Mouse (Mus musculus) midbrain, postnatal 0 days (tissue): ENCODE measurements around the gene Erbb2. TPM values are rescaled to one million over a fixed set of nuclear protein-coding genes. Genes with fewer than 3 reads are reported as not detected.
A peak's percentile ranks its signal among the peaks of the same experiment; 100 is the strongest.

Experiments used
- ATAC-seq: fragments of 200-750 bp; cut with Nextera tagmentation; 2 replicates; pipeline ENCODE4 v1.8.0; 2017; ENCODE audit warnings: moderate number of reproducible peaks, mild to moderate bottlenecking, moderate TSS enrichment, moderate library complexity; ENCODE audit not compliant: low FRiP score
- DNase-seq: peaks from one replicate; pipeline ENCODE4 v3.0.0-alpha.2; 2015; ENCODE audit warnings: low spot score
- H3K27ac ChIP-seq: fragments of 300-500 bp; sonication (generic); 2 replicates; pipeline ENCODE4 v1.5.1; 2014; ENCODE audit warnings: low read depth, mild to moderate bottlenecking, low read length, mixed read lengths
- H3K27me3 ChIP-seq: fragments of 300-500 bp; sonication (generic); 2 replicates; pipeline ENCODE4 v1.6.1; 2014; ENCODE audit warnings: low read length, control low read depth, mixed read lengths; ENCODE audit not compliant: insufficient read depth
- H3K36me3 ChIP-seq: fragments of 300-500 bp; sonication (generic); 2 replicates; pipeline ENCODE4 v1.6.1; 2014; ENCODE audit warnings: low read length, control low read depth, mixed read lengths; ENCODE audit not compliant: insufficient read depth
- H3K4me1 ChIP-seq: fragments of 300-500 bp; sonication (generic); 2 replicates; pipeline ENCODE4 v1.6.1; 2014; ENCODE audit warnings: mild to moderate bottlenecking, control low read depth, antibody characterized with exemption, low read length, mixed read lengths; ENCODE audit not compliant: insufficient read depth
- H3K4me2 ChIP-seq: fragments of 300-500 bp; sonication (generic); 2 replicates; pipeline ENCODE4 v1.6.1; 2014; ENCODE audit warnings: low read depth, mild to moderate bottlenecking, low read length, mixed read lengths; ENCODE audit not compliant: poor library complexity, severe bottlenecking
- H3K4me3 ChIP-seq: fragments of 300-500 bp; sonication (generic); 2 replicates; pipeline ENCODE4 v1.5.1; 2014; ENCODE audit warnings: low read depth, mild to moderate bottlenecking, low read length, moderate library complexity
- H3K9ac ChIP-seq: fragments of 300-500 bp; sonication (generic); replicated peaks from 2 replicates; pipeline ENCODE4 v1.6.1; 2014; ENCODE audit warnings: mild to moderate bottlenecking, low read length, moderate library complexity, mixed read lengths; ENCODE audit not compliant: poor library complexity, severe bottlenecking
- H3K9me3 ChIP-seq: fragments of 300-500 bp; sonication (generic); 2 replicates; pipeline ENCODE4 v1.6.1; 2016; ENCODE audit warnings: low read length, control low read depth
- CTCF ChIP-seq: IDR thresholded peaks from 2 replicates; pipeline ENCODE4 v1.5.1; 2016; ENCODE audit warnings: antibody characterized with exemption, mild to moderate bottlenecking
- WGBS: fragments of 180-500 bp; shearing (Covaris S2); extraction: QIAGEN DNeasy Blood & Tissue Kit; methylation state at CpG from one replicate; pipeline ENCODE4 v1.1.7; 2014; 5-methylcytosine and 5-hydroxymethylcytosine counted together
- polyA plus RNA-seq: library from polyadenylated mRNA; unstranded; fragments of >200 nt; fragmentation: Nextera tagmentation; extraction: Ambion mirVana; gene quantifications from 2 replicates; pipeline ENCODE4 v1.2.1, GENCODE M21; 2015
- total RNA-seq: library from RNA; depleted of rRNA; stranded (reverse); fragments of >200 nt; gene quantifications from 2 replicates; pipeline ENCODE4 v1.2.3, GENCODE M21; 2014

Erbb2 gene
- total and polyA plus RNA-seq, 2 experiments from 2014 or later = 3.9 to 9.4 TPM

DNA sequence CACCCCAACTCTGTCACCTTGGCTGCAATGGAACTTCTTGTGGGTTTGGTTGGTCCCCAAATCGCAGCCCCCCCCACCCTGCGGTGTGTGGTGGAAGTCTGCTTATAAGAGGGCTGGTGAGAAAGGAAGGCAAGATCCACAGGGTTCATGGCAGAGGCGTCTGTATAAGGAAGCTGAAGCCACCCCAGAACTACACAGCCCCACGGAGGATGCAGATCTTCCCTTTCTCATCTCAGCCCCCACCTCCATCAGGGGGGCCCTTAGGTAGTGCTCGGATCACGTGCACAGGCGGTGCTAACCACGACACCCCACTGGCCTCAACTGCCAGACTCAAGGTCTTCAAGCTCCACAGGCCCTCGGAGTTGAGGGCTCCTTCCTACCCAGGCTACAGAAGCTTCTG is 51.6 kb downstream of the Erbb2 start:
- Histone ChIP-seq H3K4me3 (no peak overlapping the region), H3K9ac (no peak overlapping the region), H3K4me2 (no peak overlapping the region), H3K4me1 (no peaks in the 10 kb centered on the region), H3K27me3 (peaks cover 4% of the 10 kb centered on the region; the same call in 1 of the 2 replicates), H3K27ac (no peak overlapping the region), H3K9me3 (no peaks in the 10 kb centered on the region), H3K36me3 (no peaks in the 10 kb centered on the region)
- TF ChIP-seq CTCF = no peak
- ATAC-seq (no peak), DNase-seq (no peak)
- WGBS = 89% methylated on average over 9 of the region's 9 CpGs

DNA sequence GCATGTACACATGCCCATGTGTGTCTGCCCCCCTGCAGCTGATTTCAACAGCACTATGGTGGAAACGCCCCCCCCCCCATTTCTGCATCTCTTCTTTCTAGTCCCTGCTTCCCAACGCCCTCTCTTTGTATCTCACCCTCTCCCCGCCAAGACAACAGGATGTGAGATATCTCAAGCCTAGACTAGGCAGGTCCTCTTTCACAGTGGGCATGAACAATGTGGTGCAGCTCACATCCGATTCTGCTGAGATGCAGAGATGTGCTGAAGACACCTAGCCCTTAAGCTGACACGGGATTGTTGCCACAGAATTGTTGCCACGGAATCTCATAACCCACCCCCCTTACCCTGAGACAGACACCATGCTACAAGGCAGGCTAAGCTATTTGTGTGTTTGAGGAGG is 52.2 kb downstream of the Erbb2 start:
- Histone ChIP-seq H3K4me1 (no peaks in the 10 kb centered on the region), H3K27me3 (no peaks in the 10 kb centered on the region), H3K4me3 (no peak overlapping the region), H3K9ac (no peak overlapping the region), H3K36me3 (no peaks in the 10 kb centered on the region), H3K27ac (no peak overlapping the region), H3K4me2 (no peak overlapping the region), H3K9me3 (no peaks in the 10 kb centered on the region)
- no peak for ATAC-seq
- no peak for TF ChIP-seq CTCF
- DNase-seq = no peak
- WGBS = 84% methylated on average over 6 of the region's 6 CpGs

DNA sequence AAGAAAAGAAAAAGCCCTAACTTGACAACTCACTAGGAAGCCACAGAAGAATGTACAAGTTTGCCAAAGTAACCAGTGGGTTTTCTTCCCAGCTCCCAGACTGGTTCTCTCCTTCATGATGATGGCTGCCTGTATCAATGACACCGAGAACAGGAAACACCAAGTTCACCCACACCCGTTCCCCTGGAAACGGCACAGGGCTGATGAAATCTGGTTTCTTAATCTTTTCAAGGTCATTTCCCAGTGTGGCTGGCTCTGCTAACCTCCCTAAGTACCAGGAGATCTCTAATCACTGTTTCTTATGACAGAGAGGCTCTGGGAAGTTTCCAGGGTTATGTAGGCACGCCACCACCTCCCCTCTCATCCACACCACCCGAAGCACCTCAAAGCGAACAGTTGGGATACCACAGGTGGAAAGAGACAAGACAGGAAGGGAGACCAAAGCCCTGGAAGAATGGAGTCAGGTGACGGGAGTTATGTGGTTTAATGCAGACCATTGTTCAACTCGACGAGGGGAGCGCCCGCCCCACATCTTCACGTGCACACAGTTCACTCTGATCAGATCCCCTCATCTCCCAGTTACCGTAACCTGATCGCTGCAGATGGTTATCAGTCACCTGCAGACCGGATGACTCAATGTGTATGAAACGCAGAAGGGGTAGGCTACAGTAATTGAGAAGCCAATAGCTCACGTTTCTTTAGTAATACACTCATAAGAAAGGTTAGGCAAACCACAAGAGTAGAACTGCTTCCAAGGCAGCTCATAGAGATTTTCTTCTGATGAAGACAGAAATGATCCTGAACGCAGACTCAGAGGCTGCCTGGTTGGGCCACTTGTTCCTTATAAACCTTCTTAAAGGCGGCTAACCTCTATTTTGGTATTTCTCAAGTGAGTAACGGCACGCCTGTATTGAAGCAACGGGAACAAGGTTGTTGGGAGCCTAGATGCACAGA is 57.8 kb downstream of the Erbb2 start:
- 84% methylated on average over 22 of the region's 22 CpGs for WGBS
- H3K9ac ChIP-seq = no peak overlapping the region
- no peaks in the 10 kb centered on the region for H3K36me3 ChIP-seq
- no peaks in the 10 kb centered on the region for H3K4me1 ChIP-seq
- H3K27me3 ChIP-seq = no peaks in the 10 kb centered on the region
- TF ChIP-seq CTCF = no peak
- no peak for DNase-seq
- H3K4me2 ChIP-seq = no peak overlapping the region
- no peaks in the 10 kb centered on the region for H3K9me3 ChIP-seq
- no peak overlapping the region for H3K4me3 ChIP-seq
- no peak overlapping the region for H3K27ac ChIP-seq
- no peak for ATAC-seq

DNA sequence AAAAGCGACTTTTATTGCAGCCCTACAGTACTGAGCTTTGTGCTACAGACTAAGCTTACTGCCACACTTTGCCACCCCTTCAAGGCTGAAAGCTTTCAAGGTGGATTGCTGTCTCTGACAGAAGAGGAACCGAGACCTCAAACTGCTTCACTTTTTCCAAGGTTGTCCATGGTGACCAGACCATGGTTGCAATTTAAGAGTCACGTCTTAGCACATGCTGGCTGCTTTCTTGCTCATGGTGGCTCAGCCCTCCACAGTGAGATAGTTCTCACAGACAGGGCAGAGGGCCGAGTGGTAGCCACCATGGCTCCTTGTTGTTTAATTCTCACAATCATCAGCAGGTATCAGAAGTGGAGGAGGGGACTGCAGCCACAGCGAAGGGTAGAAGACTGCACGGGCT is 58.5 kb downstream of the Erbb2 start:
- Histone ChIP-seq H3K4me1 (no peaks in the 10 kb centered on the region), H3K27ac (no peak overlapping the region), H3K36me3 (no peaks in the 10 kb centered on the region), H3K27me3 (no peaks in the 10 kb centered on the region), H3K4me3 (no peak overlapping the region), H3K9ac (no peak overlapping the region), H3K9me3 (no peaks in the 10 kb centered on the region), H3K4me2 (no peak overlapping the region)
- TF ChIP-seq CTCF = no peak
- DNase-seq (no peak), ATAC-seq (no peak)
- 83% methylated on average over 6 of the region's 6 CpGs for WGBS

DNA sequence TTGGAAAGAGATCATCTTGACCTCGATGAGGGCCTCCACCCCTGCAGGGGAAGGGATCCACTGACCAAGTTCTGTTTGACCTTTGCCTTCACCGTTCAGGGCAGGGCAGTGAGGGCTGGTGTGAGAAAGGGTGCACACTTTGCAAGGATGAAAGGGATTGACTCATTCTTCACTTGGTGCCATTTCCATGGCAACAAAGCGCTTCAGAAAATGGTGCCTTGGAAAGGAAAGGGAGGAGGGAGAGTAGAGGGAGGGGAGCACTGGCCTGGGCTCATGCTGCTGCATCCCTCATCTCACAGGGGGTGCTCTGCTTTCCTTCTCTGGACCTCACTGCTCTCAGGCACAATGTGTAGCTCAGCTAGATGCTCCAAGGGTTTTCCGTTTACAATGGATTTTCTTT is 60.4 kb downstream of the Erbb2 start:
- no peak for TF ChIP-seq CTCF
- Histone ChIP-seq H3K4me2 (no peak overlapping the region), H3K4me3 (no peak overlapping the region), H3K9ac (no peak overlapping the region), H3K27ac (no peak overlapping the region), H3K36me3 (no peaks in the 10 kb centered on the region), H3K27me3 (no peaks in the 10 kb centered on the region), H3K9me3 (no peaks in the 10 kb centered on the region), H3K4me1 (no peaks in the 10 kb centered on the region)
- ATAC-seq (no peak), DNase-seq (peak; percentile 17)
- 27% methylated on average over 4 of the region's 4 CpGs for WGBS

DNA sequence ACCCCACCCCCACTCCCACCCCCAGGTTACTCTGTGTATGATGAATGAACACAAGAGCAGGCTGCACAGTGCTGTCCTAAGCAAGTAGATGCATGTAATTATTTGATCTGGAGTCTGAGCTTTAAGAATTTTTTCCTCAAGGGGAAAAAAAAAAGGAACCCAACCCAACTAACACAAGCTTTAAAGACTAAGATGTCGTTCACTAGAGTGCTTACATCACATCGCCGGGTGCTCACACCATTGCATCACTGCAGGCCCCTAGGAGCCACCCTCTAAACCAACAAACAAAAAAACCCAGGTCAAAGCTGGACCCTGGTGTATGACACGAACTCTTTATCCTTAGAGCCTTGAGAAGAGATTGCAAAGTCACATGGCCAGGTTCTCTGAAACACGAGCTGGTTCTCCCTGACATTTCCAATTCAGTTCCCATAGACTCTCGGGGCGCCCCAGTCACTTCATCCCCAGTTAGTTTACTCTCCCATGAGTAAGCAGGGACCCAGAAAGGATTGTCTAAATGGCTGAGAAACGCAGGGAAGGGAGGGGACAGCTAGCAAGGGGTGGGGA is 61.7 kb downstream of the Erbb2 start:
- 63% methylated on average over 8 of the region's 8 CpGs for WGBS
- no peak for ATAC-seq
- Histone ChIP-seq H3K9me3 (no peaks in the 10 kb centered on the region), H3K4me3 (no peak overlapping the region), H3K4me1 (no peaks in the 10 kb centered on the region), H3K9ac (no peak overlapping the region), H3K4me2 (no peak overlapping the region), H3K27ac (no peak overlapping the region), H3K36me3 (no peaks in the 10 kb centered on the region), H3K27me3 (no peaks in the 10 kb centered on the region)
- DNase-seq = no peak
- TF ChIP-seq CTCF = no peak
